Mouse (Mus musculus): ENCODE results near the gene Itgal. TPM values are rescaled to one million over a fixed set of nuclear protein-coding genes. Genes with fewer than 3 reads are reported as not detected.
"Not testable (repeated sequence)": the region's sequence is repeated elsewhere in the genome, so short reads cannot be mapped to it uniquely, and the experiment has no call there.

The Itgal gene
- total RNA-seq (2012; rRNA removed) (0.92 and 1.3 TPM in 2 replicates), polyA plus RNA-seq (2012; ENCODE audit: insufficient read depth in 1 of 2, insufficient read length in 2 of 2, low read depth in 1 of 2, low replicate concordance in 2 of 2, missing spikeins in 1 of 2) (1 to 10 TPM in 1 of 2 experiments, not detected in 1; 9.7 TPM)

DNA sequence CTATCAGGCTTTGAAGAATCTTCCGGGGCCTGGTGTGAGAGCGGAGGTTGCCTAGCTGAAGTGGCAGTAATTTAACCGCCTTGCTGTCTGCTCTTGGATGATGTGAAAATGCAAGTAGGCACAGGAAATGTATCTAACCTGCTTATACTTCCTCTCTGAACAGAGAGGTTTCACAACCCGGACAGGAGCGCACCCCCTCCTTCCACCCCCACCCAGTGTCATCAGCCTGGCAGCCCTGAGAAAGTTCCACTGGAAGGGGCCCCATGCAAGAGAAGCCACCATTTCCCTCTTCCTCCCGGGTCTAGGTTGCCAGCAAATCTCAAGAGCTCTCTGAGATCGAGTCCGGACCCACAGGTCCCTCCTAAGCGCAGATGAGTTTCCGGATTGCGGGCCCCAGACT lies at the start of gene Itgal:
Gene Itgal (plus strand): TSS at position 163 of the 400 bp plus-strand sequence.
- Histone ChIP-seq H3K27me3 (ENCODE audit: control insufficient read depth in 1 of 2, insufficient read depth in 2 of 2, low read length in 2 of 2) (no peaks in the 10 kb centered on the region), H3K36me3 (ENCODE audit: control insufficient read depth in 1 of 2, insufficient read depth in 2 of 2, low read length in 2 of 2) (peaks cover 0 to 4% of the 10 kb centered on the region in 2 experiments; a peak in 1 of 4 replicates), H3K9ac (ENCODE audit: control insufficient read depth, low read depth, low read length, poor library complexity, severe bottlenecking) (peak within 1 kb of the TSS; percentile 61), H3K4me3 (ENCODE audit: control insufficient read depth in 1 of 2, insufficient read depth in 1 of 2, low read depth in 2 of 2, low read length in 2 of 2) (peak within 1 kb of the TSS; percentile 52 to 62), H3K9me3 (replicated peaks; ENCODE audit: insufficient read depth, low read length) (no peaks in the 10 kb centered on the region), H3K79me2 (ENCODE audit: control insufficient read depth, insufficient read depth, low read length, poor library complexity) (no peaks in the 10 kb centered on the region; the same call in 1 of the 2 replicates), H3K4me1 (ENCODE audit: control insufficient read depth in 1 of 2, insufficient read depth in 2 of 2, low read length in 2 of 2) (peaks cover 0 to 8% of the 10 kb centered on the region in 2 experiments; a peak in 3 of 4 replicates), H3K27ac (ENCODE audit: control insufficient read depth, low read depth, low read length) (peak within 1 kb of the TSS; percentile 67)
- DNase-seq (ENCODE audit: low read depth, low spot score), result peak; percentile 69
- TF ChIP-seq SIN3A (IDR thresholded peaks at IDR 0.05; ENCODE audit: low read length) (peak; percentile 30; the same call in 1 of the 2 replicates), CHD1 (IDR thresholded peaks at IDR 0.05; ENCODE audit: low read depth, low read length) (no peak), EP300 (IDR thresholded peaks at IDR 0.05; ENCODE audit: low read depth in 1 of 2, low read length in 2 of 2) (peak in 1 of 2 experiments; percentile 34; a peak in 1 of 4 replicates), POLR2A (IDR thresholded peaks at IDR 0.05; ENCODE audit: control insufficient read depth in 1 of 2, insufficient read depth in 1 of 2, low read depth in 1 of 2, low read length in 2 of 2, poor library complexity in 1 of 2) (no peak), SMC3 (IDR thresholded peaks at IDR 0.05; ENCODE audit: low read depth, low read length) (no peak), CHD2 (IDR thresholded peaks at IDR 0.05; ENCODE audit: low read length) (no peak), ZNF384 (IDR thresholded peaks at IDR 0.05; ENCODE audit: low read depth, low read length) (no peak), ETS1 (IDR thresholded peaks at IDR 0.05; ENCODE audit: low read depth, low read length) (peak; percentile 39; the same call in 1 of the 2 replicates), HCFC1 (IDR thresholded peaks at IDR 0.05; ENCODE audit: low read depth, low read length) (no peak)

DNA sequence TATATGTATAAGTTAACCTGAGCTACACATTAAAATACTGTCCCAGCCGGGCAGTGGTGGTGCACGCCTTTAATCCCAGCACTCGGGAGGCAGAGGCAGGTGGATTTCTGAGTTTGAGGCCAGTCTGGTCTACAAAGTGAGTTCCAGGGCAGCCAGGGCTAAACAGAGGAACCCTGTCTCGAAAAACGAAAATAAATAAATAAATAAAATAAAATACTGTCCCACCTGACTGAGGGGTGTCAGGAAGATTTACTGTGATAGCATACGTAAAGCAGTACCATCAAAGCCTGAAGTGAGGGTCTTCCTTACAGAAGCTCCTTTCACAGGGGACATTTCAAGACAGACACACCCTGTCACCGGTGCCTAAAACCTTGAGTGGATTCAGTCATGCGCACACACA lies 45.5 kb upstream of the Itgal start:
- H3K27ac ChIP-seq (ENCODE audit: control insufficient read depth, low read depth, low read length); H3K4me3 ChIP-seq (ENCODE audit: control insufficient read depth in 1 of 2, insufficient read depth in 1 of 2, low read depth in 2 of 2, low read length in 2 of 2); H3K9ac ChIP-seq (ENCODE audit: control insufficient read depth, low read depth, low read length, poor library complexity, severe bottlenecking); H3K79me2 ChIP-seq (ENCODE audit: control insufficient read depth, insufficient read depth, low read length, poor library complexity); H3K27me3 ChIP-seq (ENCODE audit: control insufficient read depth in 1 of 2, insufficient read depth in 2 of 2, low read length in 2 of 2); H3K9me3 ChIP-seq (replicated peaks; ENCODE audit: insufficient read depth, low read length): not testable (repeated sequence)
- Histone ChIP-seq H3K4me1 (ENCODE audit: control insufficient read depth in 1 of 2, insufficient read depth in 2 of 2, low read length in 2 of 2) (peaks cover 2 to 19% of the 10 kb centered on the region in 2 experiments), H3K36me3 (ENCODE audit: control insufficient read depth in 1 of 2, insufficient read depth in 2 of 2, low read length in 2 of 2) (peaks cover 10 to 15% of the 10 kb centered on the region in 2 experiments)
- DNase-seq (ENCODE audit: low read depth, low spot score), result peak; percentile 65

DNA sequence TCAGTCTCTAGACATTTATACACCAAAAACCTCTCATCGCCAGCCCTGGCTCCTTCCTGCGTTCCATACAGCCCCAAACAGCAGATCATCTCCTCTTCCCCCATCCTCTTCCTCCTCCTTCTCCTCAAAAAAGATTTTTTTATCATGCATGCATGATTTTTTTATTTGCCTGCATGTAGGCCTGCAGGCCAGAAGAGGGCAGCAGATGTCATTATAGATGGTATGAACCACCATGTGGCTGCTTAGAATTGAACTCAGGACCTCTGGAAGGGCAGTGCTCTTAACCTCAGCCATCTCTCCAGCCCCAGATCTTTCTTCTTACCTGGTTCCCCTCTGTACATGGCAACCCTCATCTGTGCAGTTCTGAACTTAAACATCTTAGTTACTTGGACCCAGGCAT lies 43.6 kb upstream of the Itgal start:
- Histone ChIP-seq H3K36me3 (ENCODE audit: control insufficient read depth in 1 of 2, insufficient read depth in 2 of 2, low read length in 2 of 2) (peaks cover 5 to 11% of the 10 kb centered on the region in 2 experiments), H3K79me2 (ENCODE audit: control insufficient read depth, insufficient read depth, low read length, poor library complexity) (no peaks in the 10 kb centered on the region; the same call in 1 of the 2 replicates)
- DNase-seq (ENCODE audit: low read depth, low spot score), result peak; percentile 74
- TF ChIP-seq RAD21 (IDR thresholded peaks at IDR 0.05; ENCODE audit: low read depth, low read length), result peak; percentile 29
- TF ChIP-seq CHD1 (IDR thresholded peaks at IDR 0.05; ENCODE audit: low read depth, low read length), result no peak
- no peak for TF ChIP-seq CHD2 (IDR thresholded peaks at IDR 0.05; ENCODE audit: low read length)
- no peak for TF ChIP-seq BHLHE40 (IDR thresholded peaks at IDR 0.05; ENCODE audit: borderline replicate concordance, low read depth, low read length)
- TF ChIP-seq MXI1 (IDR thresholded peaks at IDR 0.05; ENCODE audit: low read depth, low read length), result no peak
- no peak for TF ChIP-seq KAT2A (conservative IDR thresholded peaks at IDR 0.05; ENCODE audit: low read depth, low read length)
- TF ChIP-seq ZC3H11A (IDR thresholded peaks at IDR 0.05; ENCODE audit: low read depth, low read length), result no peak
- TF ChIP-seq MYC (IDR thresholded peaks at IDR 0.05; ENCODE audit: low read depth, low read length), result peak; percentile 90
- TF ChIP-seq ZNF384 (IDR thresholded peaks at IDR 0.05; ENCODE audit: low read depth, low read length), result peak; percentile 89
- no peak for TF ChIP-seq UBTF (IDR thresholded peaks at IDR 0.05; ENCODE audit: borderline replicate concordance, insufficient read depth, low read depth, low read length)
- no peak for TF ChIP-seq MYB (IDR thresholded peaks at IDR 0.05; ENCODE audit: low read depth, low read length)
- no peak for TF ChIP-seq POLR2AphosphoS5 (IDR thresholded peaks at IDR 0.05; ENCODE audit: borderline replicate concordance, low read depth, low read length)
- TF ChIP-seq USF1 (IDR thresholded peaks at IDR 0.05; ENCODE audit: low read depth, low read length), result no peak
- peak; percentile 35 to 69 (median 60); a peak in 5 of 6 replicates for TF ChIP-seq CTCF (IDR thresholded peaks at IDR 0.05 in 2 of 3, conservative IDR thresholded peaks at IDR 0.05 in 1 of 3; ENCODE audit: control insufficient read depth in 1 of 3, insufficient read depth in 1 of 3, low read depth in 2 of 3, low read length in 3 of 3, poor library complexity in 1 of 3, severe bottlenecking in 1 of 3)
- no peak for TF ChIP-seq ZMIZ1 (IDR thresholded peaks at IDR 0.05; ENCODE audit: low read depth, low read length)
- TF ChIP-seq NELFE (IDR thresholded peaks at IDR 0.05; ENCODE audit: low read depth, low read length), result no peak
- TF ChIP-seq GABPA (IDR thresholded peaks at IDR 0.05; ENCODE audit: low read depth, low read length), result no peak
- no peak for TF ChIP-seq POLR2AphosphoS2 (IDR thresholded peaks at IDR 0.05; ENCODE audit: low read length)
- TF ChIP-seq MAZ (IDR thresholded peaks at IDR 0.05; ENCODE audit: low read depth, low read length), result no peak
- TF ChIP-seq SMC3 (IDR thresholded peaks at IDR 0.05; ENCODE audit: low read depth, low read length), result peak; percentile 45

More for the DNA sequence above, 43.6 kb upstream of the Itgal start:
- Histone ChIP-seq H3K27ac (ENCODE audit: control insufficient read depth, low read depth, low read length) (no peak overlapping the region), H3K9ac (ENCODE audit: control insufficient read depth, low read depth, low read length, poor library complexity, severe bottlenecking) (no peak overlapping the region), H3K4me3 (ENCODE audit: control insufficient read depth in 1 of 2, insufficient read depth in 1 of 2, low read depth in 2 of 2, low read length in 2 of 2) (no peak overlapping the region), H3K27me3 (ENCODE audit: control insufficient read depth in 1 of 2, insufficient read depth in 2 of 2, low read length in 2 of 2) (no peaks in the 10 kb centered on the region), H3K9me3 (replicated peaks; ENCODE audit: insufficient read depth, low read length) (no peaks in the 10 kb centered on the region), H3K4me1 (ENCODE audit: control insufficient read depth in 1 of 2, insufficient read depth in 2 of 2, low read length in 2 of 2) (peaks cover 2 to 15% of the 10 kb centered on the region in 2 experiments; a peak in 3 of 4 replicates)

Measured in MEL (cell line).